Mouse (Mus musculus) urinary bladder, postnatal 4 days (tissue): ENCODE measurements around the gene Gper1.

Source experiments
- DNase-seq, 2 experiments: peaks; one replicate each; pipeline ENCODE4 v3.0.0; 2021 to 2022; ENCODE audit warnings: low spot score in 2 of 2

Gene Gper1

GRCm38 (mm10) chr5:139423026-139423865 is at the start of gene Gper1:
TSS of gene Gper1 (plus strand) at chr5:139423151.
- peak; percentile 50 to 73 for DNase-seq

GRCm38 (mm10) chr5:139373889-139374444 is 49.0 kb upstream of the Gper1 start:
- no peak for DNase-seq

GRCm38 (mm10) chr5:139374841-139375240 is 48.1 kb upstream of the Gper1 start:
- DNase-seq: no peak

- DNase-seq: no peak
Measured at GRCm38 (mm10) chr5:139377468-139378270, 45.3 kb upstream of the Gper1 start, which contains the start of gene Gpr146. TSS of gene Gpr146 (plus strand) at chr5:139377697.

- no peak for DNase-seq
Measured at GRCm38 (mm10) chr5:139378271-139378556, 44.7 kb upstream of the Gper1 start.

GRCm38 (mm10) chr5:139378986-139379629 is 43.8 kb upstream of the Gper1 start:
- peak in 1 of 2 experiments; percentile 58 for DNase-seq

GRCm38 (mm10) chr5:139379771-139380384 is 43.1 kb upstream of the Gper1 start:
- no peak for DNase-seq

GRCm38 (mm10) chr5:139380385-139381248 is 42.3 kb upstream of the Gper1 start:
- DNase-seq: peak; percentile 92 to 96

GRCm38 (mm10) chr5:139381586-139382513 is 41.1 kb upstream of the Gper1 start:
- no peak for DNase-seq

GRCm38 (mm10) chr5:139382760-139383159 is 40.2 kb upstream of the Gper1 start:
- DNase-seq: no peak

GRCm38 (mm10) chr5:139383234-139383633 is 39.7 kb upstream of the Gper1 start:
- no peak for DNase-seq

GRCm38 (mm10) chr5:139384531-139384930 is 38.4 kb upstream of the Gper1 start:
- no peak for DNase-seq

- DNase-seq: no peak
Measured at GRCm38 (mm10) chr5:139386047-139386446, 36.9 kb upstream of the Gper1 start.

- DNase-seq: no peak
Measured at GRCm38 (mm10) chr5:139387329-139388194, 35.4 kb upstream of the Gper1 start.

- DNase-seq: no peak
Measured at GRCm38 (mm10) chr5:139388195-139388570, 34.8 kb upstream of the Gper1 start.

- no peak for DNase-seq
Measured at GRCm38 (mm10) chr5:139388694-139389675, 34.0 kb upstream of the Gper1 start.

GRCm38 (mm10) chr5:139389676-139390061 is 33.3 kb upstream of the Gper1 start:
- DNase-seq: peak in 1 of 2 experiments; percentile 50
